Mouse (Mus musculus) urinary bladder, postnatal 14 days (tissue): ENCODE measurements around the gene Phrf1.
"Not testable (repeated sequence)": the region's sequence is repeated elsewhere in the genome, so short reads cannot be mapped to it uniquely, and the experiment has no call there.

Source experiments
- DNase-seq: peaks from one replicate; pipeline ENCODE4 v3.0.0; 2021; ENCODE audit warnings: low spot score

The Phrf1 gene

DNA sequence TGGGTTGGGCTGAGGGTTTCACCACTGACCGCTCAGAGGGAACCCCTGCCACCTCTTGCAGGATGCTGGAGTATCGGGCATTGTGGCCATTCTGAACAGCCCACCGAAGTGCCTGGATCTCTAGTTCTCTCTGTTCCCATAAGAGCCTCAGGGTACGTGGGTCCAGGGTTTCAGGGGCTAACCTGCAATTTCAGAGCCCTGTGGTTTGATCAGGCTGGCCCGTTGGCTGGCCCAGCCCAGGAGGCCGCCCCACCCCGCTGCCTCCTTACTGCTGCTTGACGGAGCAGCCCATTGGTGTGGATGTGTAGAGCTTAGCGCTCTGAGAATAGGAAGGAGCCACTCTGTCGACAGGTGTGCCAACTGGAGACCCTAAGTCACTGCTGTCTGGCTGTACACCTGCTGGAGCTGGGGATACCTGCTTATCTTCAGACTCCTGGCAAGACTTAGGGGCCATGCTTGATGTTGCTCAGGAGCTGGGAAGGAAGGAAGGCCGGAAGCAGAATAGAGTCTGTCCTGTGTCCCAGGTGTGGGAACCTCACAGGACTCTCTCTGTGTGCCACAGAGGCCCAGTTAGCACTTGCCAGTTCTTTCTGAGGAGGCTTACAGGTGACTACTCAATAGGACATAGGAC lies 14.9 kb upstream of the Phrf1 start, which contains the start of gene Lmntd2:
TSS of gene Lmntd2 (minus strand) at position 476 of the 631 bp plus-strand sequence.
- no peak for DNase-seq

DNA sequence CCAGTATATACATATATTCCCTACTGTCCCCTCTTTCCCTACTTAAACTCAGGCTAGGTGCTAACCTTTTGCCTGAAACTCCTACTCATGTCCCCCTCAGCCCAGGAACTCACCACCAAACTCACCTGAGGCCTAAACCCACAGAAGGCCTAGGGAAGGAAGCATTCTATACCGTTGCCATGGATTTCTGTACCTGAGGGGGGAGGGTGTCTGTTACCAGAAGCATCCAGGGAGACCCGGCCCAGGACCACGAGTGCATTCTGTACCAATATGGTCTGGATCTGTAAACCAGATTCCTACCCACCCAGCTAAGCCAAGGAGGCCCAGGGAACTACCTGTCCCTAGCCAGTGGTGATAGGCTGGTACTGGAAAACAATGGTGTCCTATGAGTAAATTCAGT lies 14.3 kb upstream of the Phrf1 start:
- no peak for DNase-seq

GRCm38 (mm10) chr7:141215101-141215879 lies 13.3 kb upstream of the Phrf1 start, which contains the start of gene Rassf7:
Gene Rassf7 (plus strand): TSS chr7:141215860.
- peak; percentile 97 for DNase-seq

DNA sequence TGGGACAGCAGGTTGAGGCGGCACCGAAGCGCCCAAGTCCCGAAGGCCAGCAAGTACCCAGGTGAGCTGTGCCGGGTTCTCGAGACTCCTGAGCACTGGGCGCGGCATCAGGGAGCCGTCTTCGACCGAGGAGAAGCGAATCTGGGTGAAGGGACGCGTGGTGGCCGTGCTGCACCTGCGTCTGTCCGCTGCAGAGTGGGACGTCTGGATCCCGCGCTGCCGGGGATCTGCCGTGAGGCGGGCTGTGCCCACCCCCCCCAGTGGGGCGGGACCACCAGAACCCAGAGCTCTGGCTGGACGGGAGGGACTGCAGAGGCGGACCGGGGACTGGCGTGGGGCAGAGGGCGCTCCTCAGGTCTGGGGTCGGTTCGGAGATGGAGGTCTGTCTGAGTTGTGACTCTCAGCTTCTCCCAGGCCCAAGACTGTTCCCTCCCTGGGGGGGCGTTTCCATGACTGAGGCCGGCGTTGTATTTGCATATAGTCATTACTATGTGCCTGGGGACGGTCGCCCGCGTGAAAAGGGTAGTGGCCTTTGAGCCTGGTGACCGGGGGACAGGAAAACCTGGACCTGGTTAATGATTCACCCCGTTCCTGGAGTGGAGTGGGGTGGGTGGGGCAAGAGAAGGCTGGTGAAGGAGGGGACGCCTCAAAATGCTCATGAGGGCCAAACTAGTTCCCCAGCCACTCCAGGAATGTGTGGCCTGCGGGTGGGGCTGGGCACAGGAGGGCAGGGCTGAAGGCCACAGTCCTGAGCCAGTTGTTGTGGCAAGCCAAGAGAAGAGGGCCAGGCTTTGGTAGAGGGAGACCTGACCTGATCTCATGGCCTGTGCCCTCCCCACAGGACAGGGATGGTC lies 12.5 kb upstream of the Phrf1 start:
- DNase-seq = peak; percentile 89

DNA sequence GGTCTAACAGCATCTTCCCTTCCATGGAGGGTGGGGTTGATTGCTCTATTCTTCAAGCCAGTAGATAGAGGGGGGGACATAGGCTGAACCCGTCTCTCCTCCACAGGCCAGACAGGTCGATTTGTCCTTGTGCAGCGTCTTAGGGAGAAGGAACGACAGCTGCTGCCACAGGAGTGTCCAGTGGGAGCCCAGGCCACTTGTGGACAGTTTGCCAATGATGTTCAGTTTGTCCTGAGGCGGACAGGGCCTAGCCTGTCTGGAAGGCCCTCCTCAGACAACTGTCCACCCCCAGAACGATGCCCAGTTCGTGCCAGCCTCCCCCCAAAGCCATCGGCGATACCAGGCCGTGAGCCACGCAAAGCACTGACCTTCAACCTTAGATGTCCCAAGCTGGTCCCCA lies 11.7 kb upstream of the Phrf1 start:
- no peak for DNase-seq

DNA sequence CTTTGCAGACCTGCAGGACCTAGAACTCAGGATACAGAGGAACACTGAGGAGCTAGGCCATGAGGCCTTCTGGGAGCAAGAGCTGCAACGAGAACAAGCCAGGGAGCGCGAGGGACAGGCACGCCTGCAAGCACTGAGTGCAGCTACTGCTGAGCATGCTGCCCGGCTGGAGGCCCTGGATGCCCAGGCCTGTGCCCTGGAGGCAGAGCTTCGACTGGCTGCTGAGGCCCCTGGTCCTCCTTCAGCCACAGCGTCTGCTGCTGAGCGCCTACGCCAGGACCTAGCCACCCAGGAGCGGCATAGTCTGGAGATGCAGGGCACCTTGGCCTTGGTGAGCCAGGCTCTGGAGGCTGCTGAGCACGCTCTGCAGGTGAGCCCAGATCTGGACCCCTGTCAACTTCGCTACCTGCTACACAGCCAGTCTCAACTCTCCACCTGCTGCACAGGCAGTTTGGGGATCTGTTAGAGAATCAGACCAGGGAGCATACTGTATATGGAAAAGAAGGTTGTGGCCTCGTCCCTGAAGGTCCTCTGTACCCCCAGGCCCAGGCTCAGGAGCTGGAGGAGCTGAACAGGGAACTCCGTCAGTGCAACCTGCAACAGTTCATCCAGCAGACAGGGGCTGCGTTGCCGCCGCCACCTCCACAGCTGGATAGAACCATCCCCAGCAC lies 11.1 kb upstream of the Phrf1 start:
- DNase-seq = no peak

GRCm38 (mm10) chr7:141218141-141218540 lies 10.4 kb upstream of the Phrf1 start:
- no peak for DNase-seq

GRCm38 (mm10) chr7:141218557-141219133 lies 9.9 kb upstream of the Phrf1 start:
- DNase-seq = peak; percentile 74

GRCm38 (mm10) chr7:141219558-141220099 lies 9.0 kb upstream of the Phrf1 start:
- DNase-seq = no peak

DNA sequence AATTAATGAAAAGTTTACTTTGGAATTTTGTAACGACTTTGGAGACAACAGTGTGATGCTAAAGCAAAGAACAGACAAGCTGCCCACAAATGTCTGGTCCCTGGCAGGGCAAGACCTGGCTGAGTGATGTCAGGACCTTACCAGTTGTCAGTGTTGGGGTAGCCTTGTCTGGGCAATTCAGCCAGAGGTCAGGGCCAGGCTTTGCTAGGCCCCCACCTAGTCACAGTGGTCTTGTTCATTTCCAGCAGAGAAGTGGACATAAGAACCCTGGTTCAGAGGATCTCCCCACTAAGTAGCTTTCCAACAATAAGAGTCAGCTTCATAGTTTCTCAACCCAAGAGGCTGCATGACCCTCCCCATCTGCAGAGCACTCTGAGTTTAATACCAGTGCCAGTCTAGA lies 8.2 kb upstream of the Phrf1 start:
- no peak for DNase-seq

DNA sequence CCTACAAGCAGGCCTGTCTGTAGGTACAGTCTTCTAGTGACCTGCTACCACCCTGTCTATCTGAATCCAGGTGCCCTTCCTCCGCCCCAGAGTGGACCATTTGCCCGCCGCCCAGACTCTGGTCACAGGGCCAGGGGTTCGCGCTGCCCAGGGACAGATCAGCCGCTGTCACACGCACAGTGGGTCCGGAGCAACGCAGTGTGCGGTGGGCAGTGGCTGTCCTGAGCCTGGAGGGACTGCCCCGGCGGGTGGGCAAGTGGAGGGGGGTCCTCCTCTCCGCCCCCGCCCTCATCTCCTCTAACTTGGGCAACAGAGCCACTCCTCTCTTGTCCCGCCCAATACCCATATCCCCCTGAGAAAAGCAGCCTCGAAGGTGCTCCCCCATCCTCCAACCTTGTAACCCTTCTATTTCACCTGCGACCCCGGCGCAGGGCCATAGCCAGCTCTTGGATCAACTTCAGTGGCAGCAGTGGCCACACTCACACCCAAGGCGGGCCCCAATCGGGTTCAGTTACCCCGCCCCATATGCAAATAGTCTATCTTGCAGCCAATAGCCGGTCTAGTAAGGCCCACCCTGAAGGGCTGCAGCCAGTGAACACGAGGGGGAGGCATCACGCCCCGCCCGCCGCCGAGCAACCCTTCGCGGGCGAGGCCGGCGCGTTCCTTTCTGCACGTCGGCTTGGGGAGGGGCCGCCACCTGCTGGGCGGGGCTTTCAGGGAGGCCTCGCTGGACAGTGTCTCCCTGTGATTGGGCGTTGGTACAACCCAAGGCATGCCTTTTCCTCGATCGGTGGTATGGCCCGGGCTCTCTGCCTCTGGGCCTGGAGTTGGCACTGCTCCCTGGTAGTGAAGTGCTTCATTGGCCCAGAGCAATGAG lies 7.1 kb upstream of the Phrf1 start:
- peak; percentile 99 for DNase-seq

- DNase-seq = no peak
These were observed 6.5 kb upstream of the Phrf1 start for GRCm38 (mm10) chr7:141222126-141222467.

DNA sequence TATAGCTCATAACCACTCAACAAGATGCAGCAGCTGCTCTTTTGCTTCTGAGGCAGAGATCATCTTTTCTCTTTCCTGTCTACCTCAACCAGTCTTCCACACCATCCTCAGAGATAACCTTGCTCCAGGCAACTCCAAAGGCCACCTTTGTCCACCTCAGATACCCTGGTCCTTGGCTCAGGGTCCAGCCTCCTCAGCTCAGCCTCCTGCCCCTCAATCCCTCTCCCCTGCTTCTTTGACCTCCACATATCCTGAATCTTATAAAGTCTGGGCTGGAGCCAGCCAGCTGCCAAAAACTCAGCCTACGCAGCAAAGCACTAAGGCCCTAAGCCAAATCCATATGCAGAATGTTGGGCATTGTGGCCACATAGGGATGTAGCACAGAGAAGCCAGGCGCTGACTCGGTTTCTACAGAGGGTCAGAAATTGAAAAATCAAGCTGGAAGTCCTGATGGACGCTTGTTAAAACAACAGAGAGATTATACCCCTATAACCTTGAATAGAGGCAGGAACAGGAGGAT lies 5.8 kb upstream of the Phrf1 start:
- no peak for DNase-seq

DNA sequence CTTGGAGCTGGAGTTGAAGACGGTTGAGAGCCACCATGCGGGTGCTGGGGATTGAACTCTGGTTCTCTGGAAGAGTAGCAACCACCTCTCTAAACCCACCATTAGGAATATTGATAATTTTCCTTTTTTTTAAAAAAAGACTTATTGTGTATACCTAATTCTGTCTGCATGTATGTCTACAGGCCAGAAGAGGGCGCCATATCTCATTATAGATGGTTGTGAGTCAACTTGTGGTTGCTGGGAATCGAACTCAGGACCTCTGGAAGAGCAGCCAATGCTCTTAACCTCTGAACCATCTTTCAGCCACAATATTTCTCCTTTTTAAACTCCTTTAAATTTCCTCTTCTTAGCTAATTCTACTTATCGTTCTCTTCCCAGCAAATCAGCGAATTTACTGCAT lies 2.0 kb upstream of the Phrf1 start:
- no peak for DNase-seq

GRCm38 (mm10) chr7:141227796-141228195 lies 788 bp upstream of the Phrf1 start:
- DNase-seq = no peak

GRCm38 (mm10) chr7:141229702-141230101 lies 1.1 kb downstream of the Phrf1 start:
- DNase-seq = no peak

DNA sequence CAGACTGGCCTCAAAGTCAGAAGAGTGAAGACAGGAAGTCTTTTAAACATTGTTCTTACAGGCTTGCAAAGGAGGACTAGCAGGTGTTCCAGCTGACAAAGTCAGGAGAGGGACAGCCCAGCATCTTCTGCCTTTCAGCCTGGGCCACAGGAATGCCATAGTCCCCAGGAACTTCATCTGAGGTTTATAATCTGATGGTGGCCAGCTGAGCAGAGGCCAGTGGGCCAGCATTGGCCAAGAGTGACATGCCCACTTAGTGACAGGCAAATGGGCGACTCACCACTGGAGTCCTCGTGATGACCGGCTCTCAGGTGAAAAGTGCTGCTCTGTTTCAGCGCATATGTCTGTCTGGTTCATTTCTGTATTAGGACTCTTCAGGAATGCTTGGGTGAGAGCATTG lies 2.0 kb downstream of the Phrf1 start:
- no peak for DNase-seq

DNA sequence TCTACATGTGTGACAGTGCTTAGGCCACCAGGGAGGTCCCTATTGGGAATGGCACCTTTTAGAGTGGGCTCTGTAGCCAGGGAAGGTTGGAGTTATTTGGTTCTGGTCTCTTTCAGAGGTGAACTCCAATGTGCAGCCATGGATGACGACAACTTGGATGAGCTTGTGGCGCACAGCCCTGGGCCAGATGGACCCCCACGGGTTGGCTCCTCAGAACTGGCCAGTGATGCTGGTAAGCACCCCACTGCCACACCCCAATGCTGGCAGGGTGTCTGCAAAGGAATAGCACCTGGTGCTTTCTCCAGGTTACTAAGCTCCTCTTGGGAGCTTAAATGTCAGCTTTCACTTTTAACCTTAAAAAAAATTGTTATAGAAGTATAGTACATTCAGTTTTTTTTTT lies 2.5 kb downstream of the Phrf1 start:
- DNase-seq = no peak

GRCm38 (mm10) chr7:141231551-141231950 lies 3.0 kb downstream of the Phrf1 start:
- no peak for DNase-seq

DNA sequence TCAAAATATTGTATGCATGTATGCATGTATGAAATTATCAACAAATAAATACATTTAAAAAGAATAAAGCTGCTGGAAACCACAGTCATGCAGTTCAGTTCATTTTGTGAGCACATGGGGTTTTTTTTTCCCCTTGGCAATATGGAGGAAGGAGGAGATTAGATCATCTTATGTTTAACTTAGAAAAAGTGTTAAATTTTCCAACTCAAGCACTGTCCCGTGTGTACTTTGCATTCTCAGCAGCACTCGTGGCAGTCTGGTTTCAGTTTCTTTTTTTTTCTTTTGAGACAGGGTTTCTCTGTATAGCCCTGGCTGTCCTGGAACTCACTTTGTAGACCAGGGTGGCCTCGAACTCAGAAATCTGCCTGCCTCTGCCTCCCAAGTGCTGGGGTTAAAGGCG lies 21.9 kb downstream of the Phrf1 start:
- not testable (repeated sequence) for DNase-seq
